23 mouse cellular contexts compared by ENCODE assay signal in the genomic region with DNA sequence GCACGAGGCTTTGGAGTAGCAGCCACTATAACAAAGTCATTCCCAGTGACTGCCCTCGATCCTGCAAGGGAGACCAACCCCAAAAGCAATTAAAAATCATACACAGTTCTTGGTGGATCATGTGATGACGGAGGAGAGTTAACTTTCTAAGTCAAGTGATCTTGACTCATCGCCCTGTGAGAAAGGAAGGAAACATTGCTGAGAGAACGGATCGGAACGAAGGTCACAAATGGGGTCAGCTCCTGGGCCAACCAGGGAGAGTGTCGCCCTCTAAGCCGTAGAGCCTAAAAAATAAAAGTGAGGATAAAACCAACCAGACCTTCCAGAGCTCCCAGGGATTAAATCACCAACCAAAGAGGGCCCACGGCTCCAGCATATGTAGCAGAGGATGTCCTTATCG.
DNase-seq lines count a peak whose midpoint lies in the region; ATAC-seq and TF ChIP-seq lines count a peak whose summit lies in the region.
"Had no signal": no experiment of that assay in that cellular context is flagged by ENCODE, and none has a peak within 500 bp of the region (broad histone marks: within the 10 kb centered on the region; RNA-seq: fewer than 3 reads in every experiment).

No protein-coding gene starts in this region.

- no peak for ATAC-seq in liver, embryonic 11.5 days (replicated peaks; ENCODE audit: low FRiP score)
- ATAC-seq: forebrain, postnatal 0 days; liver, embryonic 12.5 days had no signal

- H3K4me1 ChIP-seq in liver, adult 2 months (ENCODE audit: control insufficient read depth, insufficient read depth, low read length), result no peaks in the 10 kb centered on the region
- no peaks in the 10 kb centered on the region for H3K4me1 ChIP-seq in liver, embryonic 11.5 days (replicated peaks; ENCODE audit: control insufficient read depth, insufficient read depth, low read length)
- H3K4me1 ChIP-seq in bone marrow macrophage, adult 2 months (ENCODE audit: control insufficient read depth, insufficient read depth, low read length), result peaks cover 34% of the 10 kb centered on the region
- H3K4me1 ChIP-seq: embryonic facial prominence, embryonic 15.5 days; heart, embryonic 15.5 days; liver, embryonic 12.5 days; neural tube, embryonic 13.5 days had no signal

- H3K4me2 ChIP-seq in liver, embryonic 11.5 days, result no peak overlapping the region
- H3K4me2 ChIP-seq: embryonic facial prominence, embryonic 15.5 days; heart, embryonic 15.5 days; liver, embryonic 12.5 days; neural tube, embryonic 13.5 days had no signal

- H3K4me3 ChIP-seq in liver, adult 2 months (ENCODE audit: insufficient read depth, low read depth, low read length), result no peak overlapping the region
- no peak overlapping the region for H3K4me3 ChIP-seq in liver, embryonic 11.5 days (ENCODE audit: low read depth, low read length)
- H3K4me3 ChIP-seq in bone marrow macrophage, adult 2 months (ENCODE audit: insufficient read depth, low read length), result no peak overlapping the region; the same call in 1 of the 2 replicates
- H3K4me3 ChIP-seq: embryonic facial prominence, embryonic 15.5 days; gastrocnemius, adult 2 months; heart, embryonic 15.5 days; left cerebral cortex, adult 2 months; limb, embryonic 10.5 days; liver, embryonic 12.5 days; neural tube, embryonic 13.5 days had no signal

- TF ChIP-seq POLR2A in liver, adult 2 months (IDR thresholded peaks at IDR 0.05; ENCODE audit: extremely low read depth, insufficient read depth, low read length), result no peak
- TF ChIP-seq POLR2A in bone marrow macrophage, adult 2 months (IDR thresholded peaks at IDR 0.05; ENCODE audit: borderline replicate concordance, low read depth, low read length), result no peak

- WGBS in liver, adult 2 months, result 78% methylated on average over 11 of the region's 11 CpGs
- 81% methylated on average over 11 of the region's 11 CpGs for WGBS in liver, embryonic 11.5 days

- TF ChIP-seq CTCF in liver, adult 2 months (IDR thresholded peaks at IDR 0.05; ENCODE audit: low read depth, low read length), result no peak
- no peak for TF ChIP-seq CTCF in bone marrow macrophage, adult 2 months (IDR thresholded peaks at IDR 0.05; ENCODE audit: low read depth, low read length)

- no peaks in the 10 kb centered on the region for H3K36me3 ChIP-seq in liver, adult 2 months (ENCODE audit: control insufficient read depth, insufficient read depth, low read length)
- H3K36me3 ChIP-seq in liver, embryonic 11.5 days (ENCODE audit: control insufficient read depth, insufficient read depth, low read length), result no peaks in the 10 kb centered on the region
- H3K36me3 ChIP-seq: embryonic facial prominence, embryonic 15.5 days; heart, embryonic 15.5 days; limb, embryonic 10.5 days; liver, embryonic 12.5 days; neural tube, embryonic 13.5 days had no signal

- H3K79me2 ChIP-seq in liver, adult 2 months (ENCODE audit: control insufficient read depth, insufficient read depth, low read length), result no peaks in the 10 kb centered on the region

- H3K27me3 ChIP-seq in liver, adult 2 months (ENCODE audit: control insufficient read depth, insufficient read depth, low read length), result no peaks in the 10 kb centered on the region
- no peaks in the 10 kb centered on the region for H3K27me3 ChIP-seq in liver, embryonic 11.5 days (replicated peaks; ENCODE audit: control insufficient read depth, insufficient read depth, low read length)
- H3K27me3 ChIP-seq: embryonic facial prominence, embryonic 15.5 days; heart, embryonic 15.5 days; liver, embryonic 12.5 days; neural tube, embryonic 13.5 days had no signal

- H3K9me3 ChIP-seq in liver, embryonic 11.5 days (ENCODE audit: control insufficient read depth, low read length), result no peaks in the 10 kb centered on the region
- H3K9me3 ChIP-seq: embryonic facial prominence, embryonic 15.5 days; heart, embryonic 15.5 days; limb, embryonic 10.5 days; liver, embryonic 12.5 days; neural tube, embryonic 13.5 days had no signal

- DNase-seq in liver, adult 2 months (ENCODE audit: extremely low read depth, low read depth, low spot score), result peak; percentile 18
- no peak for DNase-seq in liver, embryonic 11.5 days (ENCODE audit: low spot score)
- DNase-seq in CD4-positive, CD25-positive, alpha-beta regulatory T cell, adult 2 months (ENCODE audit: low read depth, low spot score), result peak; percentile 22
- DNase-seq in retina, postnatal 1 day, result peak; percentile 8
- DNase-seq in testis, postnatal 14 days (ENCODE audit: low spot score), result no peak
- no peak for DNase-seq in cerebellum, adult 9-11 months
- DNase-seq in spleen, postnatal 4 days (ENCODE audit: low spot score in 2 of 2), result no peak
- DNase-seq: cerebellum, adult 11-12 months; cerebellum, postnatal 25 days; forebrain, postnatal 0 days; gastrocnemius, adult 2 months; kidney, adult 8-10 months; kidney, postnatal 14 days; lung, adult 2 months; thymus, postnatal 25 days had no signal

- H3K27ac ChIP-seq in liver, adult 2 months (replicated peaks; ENCODE audit: insufficient read depth, low read depth, low read length), result no peak overlapping the region
- H3K27ac ChIP-seq in liver, embryonic 11.5 days (ENCODE audit: low read depth, low read length), result no peak overlapping the region
- peak overlapping the region; percentile 76 for H3K27ac ChIP-seq in bone marrow macrophage, adult 2 months (ENCODE audit: insufficient read depth, low read depth, low read length)
- H3K27ac ChIP-seq: embryonic facial prominence, embryonic 15.5 days; gastrocnemius, adult 2 months; heart, embryonic 15.5 days; hindbrain, postnatal 0 days; left cerebral cortex, adult 2 months; limb, embryonic 10.5 days; liver, embryonic 12.5 days; neural tube, embryonic 13.5 days had no signal

- H3K9ac ChIP-seq in liver, adult 2 months (ENCODE audit: low read depth, low read length), result no peak overlapping the region
- no peak overlapping the region for H3K9ac ChIP-seq in liver, embryonic 11.5 days (ENCODE audit: low read depth, low read length)
- H3K9ac ChIP-seq: embryonic facial prominence, embryonic 15.5 days; forebrain, postnatal 0 days; heart, embryonic 15.5 days; liver, embryonic 12.5 days; neural tube, embryonic 13.5 days had no signal

Comparison
In these comparisons a context has a peak if more than half of its experiments do, and no peak if none do; other contexts are left out.
1. DNase-seq: peak in liver, adult 2 months (single experiment), CD4-positive, CD25-positive, alpha-beta regulatory T cell, adult 2 months (single experiment) and retina, postnatal 1 day (single experiment); none in liver, embryonic 11.5 days (single experiment), testis, postnatal 14 days (single experiment), cerebellum, adult 9-11 months (single experiment) and spleen, postnatal 4 days (0 of 2).